ENCODE assay signal across 8 mouse cellular contexts in genomic region chr6:72096669-72097068, GRCm38 (mm10). TPM values are rescaled to one million over a fixed set of nuclear protein-coding genes. Genes with fewer than 3 reads are reported as not detected.
A peak's percentile ranks its signal among the peaks of the same experiment; 100 is the strongest.
DNase-seq lines count a peak whose midpoint lies in the region; ATAC-seq and TF ChIP-seq lines count a peak whose summit lies in the region.

No protein-coding gene starts in this region.

- intact Hi-C loops in heart, adult 2 months (cut with DNase I): loop anchor here (1.0 to 5.0 kb wide), 3 partner anchors 68 to 148 kb away; no protein-coding TSS in a partner anchor
- intact Hi-C loops in heart, postnatal 36 days (cut with DNase I): loop anchor here (2.0 to 5.0 kb wide), 3 partner anchors 114 to 166 kb away; no protein-coding TSS in a partner anchor

- peak overlapping the region; percentile 98; the same call in 1 of the 2 replicates for H3K4me2 ChIP-seq in forebrain, embryonic 11.5 days (ENCODE audit: low read depth, low read length, severe bottlenecking)
- peak overlapping the region; percentile 77 for H3K4me2 ChIP-seq in liver, embryonic 12.5 days

- H3K36me3 ChIP-seq in heart, adult 2 months (ENCODE audit: control insufficient read depth, insufficient read depth, low read length): no peaks in the 10 kb centered on the region
- no peaks in the 10 kb centered on the region for H3K36me3 ChIP-seq in forebrain, embryonic 11.5 days (ENCODE audit: control insufficient read depth, insufficient read depth, low read length)
- H3K36me3 ChIP-seq in liver, embryonic 12.5 days: no peaks in the 10 kb centered on the region

- no peak for DNase-seq in heart, adult 2 months
- no peak for DNase-seq in heart, postnatal 36 days
- DNase-seq in 3T3-L1 (ENCODE audit: low read depth, low spot score): peak; percentile 41
- DNase-seq in forebrain, embryonic 11.5 days (ENCODE audit: low spot score): no peak
- no peak for DNase-seq in frontal cortex, postnatal 10 days (ENCODE audit: low spot score in 2 of 2)
- DNase-seq in cerebellum, postnatal 14 days: no peak
- no peak for DNase-seq in kidney, adult 18-20 months

- peaks cover 2% of the 10 kb centered on the region for H3K4me1 ChIP-seq in heart, adult 2 months (ENCODE audit: control insufficient read depth, insufficient read depth, low read length)
- H3K4me1 ChIP-seq in forebrain, embryonic 11.5 days (replicated peaks; ENCODE audit: control insufficient read depth, insufficient read depth, low read length): peaks cover 6% of the 10 kb centered on the region; the same call in 1 of the 2 replicates
- peaks cover 57% of the 10 kb centered on the region for H3K4me1 ChIP-seq in liver, embryonic 12.5 days

- 48% methylated on average over 8 of the region's 8 CpGs for WGBS in heart, adult 2 months
- WGBS in forebrain, embryonic 11.5 days: 56% methylated on average over 8 of the region's 8 CpGs
- WGBS in liver, embryonic 12.5 days (ENCODE audit: insufficient replicate concordance): 37% methylated on average over 8 of the region's 8 CpGs

- no peak for ATAC-seq in forebrain, embryonic 11.5 days (replicated peaks; ENCODE audit: low FRiP score)
- no peak for ATAC-seq in liver, embryonic 12.5 days

- no peaks in the 10 kb centered on the region for H3K9me3 ChIP-seq in forebrain, embryonic 11.5 days (ENCODE audit: control insufficient read depth, low read length)
- no peaks in the 10 kb centered on the region for H3K9me3 ChIP-seq in liver, embryonic 12.5 days (replicated peaks)

- no peak for TF ChIP-seq EP300 in heart, adult 2 months (IDR thresholded peaks at IDR 0.05; ENCODE audit: insufficient read depth, low read depth, low read length)

- H3K79me2 ChIP-seq in heart, adult 2 months (replicated peaks; ENCODE audit: control insufficient read depth, insufficient read depth, low read length): 0 out of 2 replicates have a peak, but pooled peaks cover 3% of the 10 kb centered on the region

- no peaks in the 10 kb centered on the region for H3K27me3 ChIP-seq in heart, adult 2 months (ENCODE audit: control insufficient read depth, insufficient read depth, low read length)
- H3K27me3 ChIP-seq in forebrain, embryonic 11.5 days (ENCODE audit: control insufficient read depth, insufficient read depth, low read length): no peaks in the 10 kb centered on the region
- no peaks in the 10 kb centered on the region for H3K27me3 ChIP-seq in liver, embryonic 12.5 days (replicated peaks)

- H3K4me3 ChIP-seq in heart, adult 2 months: peak overlapping the region; percentile 79
- H3K4me3 ChIP-seq in forebrain, embryonic 11.5 days (ENCODE audit: low read depth, low read length): peak overlapping the region; percentile 63; the same call in 1 of the 2 replicates
- peak overlapping the region; percentile 97 for H3K4me3 ChIP-seq in liver, embryonic 12.5 days

- no peak for TF ChIP-seq CTCF in heart, adult 2 months (IDR thresholded peaks at IDR 0.05)

- peak overlapping the region; percentile 84 for H3K27ac ChIP-seq in heart, adult 2 months
- no peak overlapping the region for H3K27ac ChIP-seq in forebrain, embryonic 11.5 days (ENCODE audit: low read depth, low read length)
- peak overlapping the region; percentile 95 for H3K27ac ChIP-seq in liver, embryonic 12.5 days

- H3K9ac ChIP-seq in heart, adult 2 months (ENCODE audit: low read depth, low read length): no peak overlapping the region
- H3K9ac ChIP-seq in forebrain, embryonic 11.5 days (ENCODE audit: low read length): peak overlapping the region; percentile 87; the same call in 1 of the 2 replicates
- H3K9ac ChIP-seq in liver, embryonic 12.5 days: peak overlapping the region; percentile 99

- no peak for TF ChIP-seq POLR2A in heart, adult 2 months (IDR thresholded peaks at IDR 0.05; ENCODE audit: insufficient read depth, low read depth, low read length)

RNA-seq across cellular contexts. Expression of gene St3gal5, which starts 0.7 kb away (rescaled TPM):
- 10 to 100 TPM; 67.6 to 78.4 TPM for total RNA-seq in heart, adult 2 months (2021)
- polyA plus RNA-seq in heart, adult 2 months (2012; rRNA removed): 39.7 and 50.8 TPM in 2 replicates
- 10 to 100 TPM; 58.4 to 66.9 TPM for total RNA-seq in heart, postnatal 36 days (2021)
- polyA plus RNA-seq in forebrain, embryonic 11.5 days (2014; fragmentation: Nextera tagmentation; extraction: Ambion mirVana): 40.4 and 43.3 TPM in 2 replicates
- 166 and 181 TPM in 2 replicates for polyA plus RNA-seq in liver, embryonic 12.5 days (2016; fragmentation: Nextera tagmentation; extraction: Ambion mirVana)
